Mouse (Mus musculus): ENCODE data around the gene 4931414P19Rik. TPM values are rescaled to one million over a fixed set of nuclear protein-coding genes. Genes with fewer than 3 reads are reported as not detected.

Gene 4931414P19Rik
- total and polyA plus RNA-seq, 3 experiments, result 1.5 to 2.9 (median 2.7) TPM

DNA sequence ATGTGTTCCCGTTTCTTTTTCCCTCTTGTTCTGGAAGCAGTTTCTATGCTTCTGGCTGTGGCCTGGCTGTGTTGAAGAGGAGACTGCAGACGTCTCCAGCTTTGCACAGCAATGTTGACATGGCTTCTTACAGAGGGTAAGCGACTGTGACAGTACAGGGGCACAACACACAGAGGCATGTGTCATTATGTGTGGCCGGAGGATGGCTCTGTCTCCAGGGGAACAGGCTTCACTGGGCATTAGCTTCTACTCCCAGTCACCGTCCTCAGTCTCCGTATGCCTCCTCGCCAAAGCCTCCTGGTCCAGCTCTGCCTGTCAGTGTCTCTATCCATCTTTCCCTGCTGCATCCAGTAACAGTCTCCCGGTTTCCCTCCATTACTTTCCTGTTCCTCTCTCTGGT is 1.4 kb upstream of the 4931414P19Rik start:
- Histone ChIP-seq H3K9ac (ENCODE audit: insufficient read depth, low read depth) (no peak overlapping the region), H3K4me3 (replicated peaks in 1 of 3; ENCODE audit: low read depth in 2 of 3, low read length in 2 of 3, poor library complexity in 1 of 3) (no peak overlapping the region), H3K27ac (ENCODE audit: insufficient read depth, low read depth) (no peak overlapping the region), H3K9me3 (replicated peaks; ENCODE audit: low read length) (no peaks in the 10 kb centered on the region), H3K4me2 (ENCODE audit: insufficient read depth, low read depth, poor library complexity, severe bottlenecking) (no peak overlapping the region), H3K36me3 (replicated peaks in 1 of 2; ENCODE audit: control insufficient read depth in 1 of 2, insufficient read depth in 1 of 2, low read length in 1 of 2) (peaks cover 5 to 20% of the 10 kb centered on the region in 2 experiments), H3K79me2 (replicated peaks; ENCODE audit: control insufficient read depth, extremely low read depth, insufficient read depth, poor library complexity, severe bottlenecking) (no peaks in the 10 kb centered on the region), H3K27me3 (replicated peaks) (no peaks in the 10 kb centered on the region), H3K4me1 (ENCODE audit: control insufficient read depth in 1 of 2, insufficient read depth in 2 of 2) (peaks cover 3 to 14% of the 10 kb centered on the region in 2 experiments; a peak in 3 of 4 replicates)
- in situ Hi-C loops (cut with MboI; ENCODE audit: low pct_ligation_motif_present, low pct_unique_long_range_greater_than_20kb, low sequenced_read_pairs), result no loop called here
- TF ChIP-seq CTCF (conservative IDR thresholded peaks at IDR 0.05 in 1 of 2, IDR thresholded peaks at IDR 0.05 in 1 of 2; ENCODE audit: low read depth in 2 of 2, low read length in 2 of 2), result no peak
- no peak for TF ChIP-seq MAFK (IDR thresholded peaks at IDR 0.05; ENCODE audit: insufficient replicate concordance, low read length)
- no peak for TF ChIP-seq USF2 (conservative IDR thresholded peaks at IDR 0.05; ENCODE audit: low read depth, low read length)
- no peak for TF ChIP-seq MAX (IDR thresholded peaks at IDR 0.05; ENCODE audit: low read length)
- TF ChIP-seq USF1 (IDR thresholded peaks at IDR 0.05; ENCODE audit: low read depth, low read length), result no peak
- TF ChIP-seq TBP (conservative IDR thresholded peaks at IDR 0.05; ENCODE audit: low read depth, low read length), result no peak
- no peak for TF ChIP-seq JUND (conservative IDR thresholded peaks at IDR 0.05; ENCODE audit: low read depth, low read length)
- TF ChIP-seq PAX5 (IDR thresholded peaks at IDR 0.05; ENCODE audit: low read length), result no peak
- no peak for TF ChIP-seq SMC3 (IDR thresholded peaks at IDR 0.05; ENCODE audit: low read depth, low read length)
- DNase-seq (ENCODE audit: extremely low read depth), result no peak
- dilution Hi-C loops (cut with MboI; ENCODE audit: extremely low pct_ligation_motif_present, extremely low pct_unique_long_range_greater_than_20kb, low sequenced_read_pairs), result no loop called here

- peak overlapping the region; percentile 59 for H3K4me2 ChIP-seq (ENCODE audit: insufficient read depth, low read depth, poor library complexity, severe bottlenecking)
- H3K27ac ChIP-seq (ENCODE audit: insufficient read depth, low read depth), result no peak overlapping the region
- H3K36me3 ChIP-seq (replicated peaks in 1 of 2; ENCODE audit: control insufficient read depth in 1 of 2, insufficient read depth in 1 of 2, low read length in 1 of 2), result no peaks in the 10 kb centered on the region
- H3K4me3 ChIP-seq (replicated peaks in 1 of 3; ENCODE audit: low read depth in 2 of 3, low read length in 2 of 3, poor library complexity in 1 of 3), result peak overlapping the region; percentile 13 to 58 (median 39)
- peaks cover 3 to 16% of the 10 kb centered on the region in 2 experiments; a peak in 3 of 4 replicates for H3K4me1 ChIP-seq (ENCODE audit: control insufficient read depth in 1 of 2, insufficient read depth in 2 of 2)
- no peaks in the 10 kb centered on the region for H3K9me3 ChIP-seq (replicated peaks; ENCODE audit: low read length)
- no peaks in the 10 kb centered on the region for H3K79me2 ChIP-seq (replicated peaks; ENCODE audit: control insufficient read depth, extremely low read depth, insufficient read depth, poor library complexity, severe bottlenecking)
- DNase-seq (ENCODE audit: extremely low read depth), result no peak
- peak overlapping the region; percentile 31; the same call in 1 of the 2 replicates for H3K9ac ChIP-seq (ENCODE audit: insufficient read depth, low read depth)
- in situ Hi-C loops (cut with MboI; ENCODE audit: low pct_ligation_motif_present, low pct_unique_long_range_greater_than_20kb, low sequenced_read_pairs), result no loop called here
- H3K27me3 ChIP-seq (replicated peaks), result no peaks in the 10 kb centered on the region
- dilution Hi-C loops (cut with MboI; ENCODE audit: extremely low pct_ligation_motif_present, extremely low pct_unique_long_range_greater_than_20kb, low sequenced_read_pairs), result no loop called here
- TF ChIP-seq MAX (IDR thresholded peaks at IDR 0.05; ENCODE audit: low read length) (no peak), IRF4 (IDR thresholded peaks at IDR 0.05; ENCODE audit: low read depth, low read length) (no peak), PAX5 (IDR thresholded peaks at IDR 0.05; ENCODE audit: low read length) (no peak), ZC3H11A (IDR thresholded peaks at IDR 0.05; ENCODE audit: low read depth, low read length) (no peak), UBTF (IDR thresholded peaks at IDR 0.05; ENCODE audit: low read depth, low read length) (no peak), ZNF384 (IDR thresholded peaks at IDR 0.05; ENCODE audit: low read depth, low read length) (no peak), ZMIZ1 (IDR thresholded peaks at IDR 0.05; ENCODE audit: low read depth, low read length) (no peak), KAT2A (IDR thresholded peaks at IDR 0.05; ENCODE audit: insufficient replicate concordance, low read length) (no peak), NELFE (IDR thresholded peaks at IDR 0.05; ENCODE audit: low read depth, low read length) (no peak), MXI1 (IDR thresholded peaks at IDR 0.05; ENCODE audit: low read depth, low read length) (no peak), MAFK (IDR thresholded peaks at IDR 0.05; ENCODE audit: insufficient replicate concordance, low read length) (no peak), NRF1 (IDR thresholded peaks at IDR 0.05; ENCODE audit: low read depth, low read length) (no peak), POLR2A (IDR thresholded peaks at IDR 0.05; ENCODE audit: low read depth, low read length) (no peak), MEF2A (IDR thresholded peaks at IDR 0.05; ENCODE audit: borderline replicate concordance, low read depth, low read length) (no peak), RAD21 (IDR thresholded peaks at IDR 0.05; ENCODE audit: low read depth, low read length) (no peak), BHLHE40 (IDR thresholded peaks at IDR 0.05; ENCODE audit: low read depth, low read length) (no peak), SMC3 (IDR thresholded peaks at IDR 0.05; ENCODE audit: low read depth, low read length) (no peak), CHD1 (IDR thresholded peaks at IDR 0.05; ENCODE audit: low read depth, low read length) (no peak)
Observed at GRCm38 (mm10) chr14:54603686-54604085, 2.1 kb downstream of the 4931414P19Rik start.
